Mouse (Mus musculus) cerebellum, adult 11-12 months (tissue): Measurements from ENCODE around the gene C530008M17Rik.

Source experiments
- DNase-seq: peaks from one replicate; pipeline ENCODE4 v3.0.0; 2022

The C530008M17Rik gene

DNA sequence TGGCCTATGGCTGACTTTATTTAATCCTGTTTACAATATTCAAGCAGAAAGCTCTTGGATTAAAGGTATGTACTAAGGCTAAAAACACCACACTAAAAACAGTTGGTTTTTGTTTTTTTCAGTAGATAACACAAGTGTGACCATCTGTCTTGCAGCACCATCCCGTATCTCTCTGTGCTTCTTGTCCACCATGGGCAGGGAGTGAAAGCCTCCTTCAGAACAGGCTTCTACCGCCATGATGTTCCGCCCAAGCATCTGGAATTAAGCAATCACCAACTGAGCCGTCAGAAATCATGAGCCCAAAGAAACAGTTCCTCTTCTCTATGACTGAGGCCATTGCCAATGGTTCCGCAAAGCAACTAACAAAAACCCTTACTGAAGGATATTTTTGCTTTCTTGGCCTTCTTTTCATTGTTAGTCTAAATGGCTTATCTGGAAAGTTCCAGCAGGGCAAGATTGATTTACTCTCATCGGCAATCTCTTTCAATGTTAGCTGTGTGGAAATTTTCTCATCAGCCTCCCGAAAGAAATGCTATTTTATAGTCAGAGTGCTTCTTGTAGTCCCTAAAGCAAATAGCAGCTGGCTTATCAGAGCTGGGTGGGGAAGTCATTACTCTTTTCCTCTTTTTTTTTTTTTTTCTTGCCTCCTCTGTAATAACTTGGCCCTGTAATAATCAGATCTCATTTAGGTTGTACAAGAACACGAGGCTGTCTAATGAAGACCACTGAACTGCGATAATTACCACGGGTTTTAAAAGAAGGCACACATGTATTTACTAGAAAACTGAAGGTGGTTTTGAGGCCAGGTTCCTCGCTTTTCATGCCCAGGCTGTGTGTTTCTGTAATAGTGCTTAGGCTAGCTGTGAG is 49.2 kb downstream of the C530008M17Rik start:
- DNase-seq = no peak

GRCm38 (mm10) chr5:76707072-76707471 is 50.8 kb downstream of the C530008M17Rik start:
- no peak for DNase-seq

DNA sequence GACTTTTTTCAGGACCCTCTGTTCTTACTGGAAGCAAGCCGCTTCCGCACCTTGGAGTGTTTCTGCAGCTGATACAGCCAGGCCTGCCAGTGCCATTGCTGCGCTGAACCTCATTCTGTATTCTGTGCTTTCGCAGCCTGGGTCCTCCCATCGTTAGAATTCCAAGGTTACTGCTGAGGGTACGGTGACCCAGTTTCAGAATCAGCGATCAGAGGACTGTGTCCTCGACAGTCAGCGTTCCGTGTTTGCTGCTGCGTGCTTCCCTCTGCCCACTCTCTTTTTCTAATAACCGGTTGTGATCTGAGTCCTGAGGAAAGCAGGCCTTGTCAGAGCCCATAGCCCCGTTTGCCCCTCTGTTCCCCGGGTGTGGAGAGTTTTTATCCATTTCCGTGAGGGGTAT is 51.7 kb downstream of the C530008M17Rik start:
- no peak for DNase-seq

DNA sequence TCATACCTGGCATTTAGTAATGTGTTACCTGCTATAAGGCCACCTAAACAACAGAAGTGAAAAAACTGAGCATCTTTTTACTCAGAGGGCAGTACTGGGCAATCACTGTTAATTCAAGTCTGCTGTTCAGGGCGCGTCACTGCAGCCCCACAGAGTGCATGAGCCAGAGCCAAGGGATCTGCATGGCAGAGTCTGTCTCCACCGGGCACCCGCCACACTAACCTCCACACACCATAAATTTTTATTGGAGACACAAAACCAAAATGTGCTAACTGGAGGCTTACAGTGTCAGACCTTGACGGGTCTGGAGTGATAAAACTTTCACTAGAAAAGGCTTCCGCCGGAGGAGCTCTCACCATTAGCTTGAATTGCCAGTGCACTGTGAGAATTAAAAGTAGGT is 57.4 kb downstream of the C530008M17Rik start:
- DNase-seq = no peak

GRCm38 (mm10) chr5:76719954-76720353 is 63.6 kb downstream of the C530008M17Rik start:
- no peak for DNase-seq

DNA sequence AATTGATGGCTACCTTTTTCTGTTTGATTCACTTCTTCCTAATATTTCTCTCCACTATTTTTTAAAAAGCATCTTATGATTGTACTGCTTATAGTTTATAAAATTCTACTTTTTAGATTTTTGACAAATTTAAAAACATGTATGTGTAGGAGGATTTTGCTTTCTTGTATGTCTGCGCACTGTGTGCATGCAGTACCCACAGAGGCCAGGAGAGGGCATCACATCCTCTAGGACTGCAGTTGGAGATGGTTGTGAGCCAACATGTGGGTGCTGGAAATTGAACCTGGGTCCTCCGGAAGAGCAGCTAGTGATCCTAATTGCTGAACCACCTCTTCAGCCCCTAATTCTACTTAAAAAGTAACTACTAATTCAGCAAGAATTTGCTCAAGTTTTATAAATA is 68.6 kb downstream of the C530008M17Rik start:
- no peak for DNase-seq

- DNase-seq = no peak
Observed at GRCm38 (mm10) chr5:76726518-76727103, 70.3 kb downstream of the C530008M17Rik start.

- no peak for DNase-seq
Observed at GRCm38 (mm10) chr5:76733055-76733641, 76.8 kb downstream of the C530008M17Rik start.

- DNase-seq = no peak
Observed at GRCm38 (mm10) chr5:76741463-76741862, 85.2 kb downstream of the C530008M17Rik start.

- no peak for DNase-seq
Observed at GRCm38 (mm10) chr5:76742076-76742475, 85.8 kb downstream of the C530008M17Rik start.

- DNase-seq = no peak
Observed at GRCm38 (mm10) chr5:76744737-76745209, 88.5 kb downstream of the C530008M17Rik start.

GRCm38 (mm10) chr5:76747851-76748250 is 91.5 kb downstream of the C530008M17Rik start:
- DNase-seq = no peak

- no peak for DNase-seq
Observed at GRCm38 (mm10) chr5:76752351-76752750, 96.0 kb downstream of the C530008M17Rik start.

GRCm38 (mm10) chr5:76760349-76760748 is 104.0 kb downstream of the C530008M17Rik start:
- DNase-seq = no peak

DNA sequence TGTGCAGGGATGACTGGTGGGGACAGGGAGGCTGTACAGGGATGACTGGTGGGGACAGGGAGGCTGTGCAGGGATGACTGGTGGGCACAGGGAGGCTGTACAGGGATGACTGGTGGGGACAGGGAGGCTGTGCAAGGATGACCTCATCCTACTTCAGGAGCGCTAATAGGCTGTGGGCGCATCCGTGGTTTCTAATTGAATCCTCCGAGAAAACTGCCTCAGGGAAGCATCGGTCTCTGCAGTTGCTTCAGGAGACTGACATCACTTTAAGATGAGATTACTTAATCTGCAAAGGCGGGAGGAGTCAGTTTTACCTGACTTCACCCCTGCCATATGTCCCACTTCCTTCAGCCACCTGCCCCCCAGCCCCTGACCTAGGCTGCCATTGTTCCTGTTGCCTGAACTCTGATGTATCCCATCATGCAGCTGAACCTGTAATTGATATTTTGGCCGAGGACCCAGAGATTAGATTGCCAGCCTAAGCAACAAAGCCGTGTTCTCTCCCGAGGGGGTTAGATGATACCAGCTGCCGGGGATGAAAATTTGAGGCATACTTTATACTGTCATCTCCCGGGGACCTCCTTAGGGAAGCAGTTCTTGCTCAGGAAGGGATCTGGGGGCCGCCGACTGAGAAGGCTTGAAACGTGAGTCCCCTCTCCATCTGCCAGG is 105.9 kb downstream of the C530008M17Rik start:
- DNase-seq = no peak

GRCm38 (mm10) chr5:76763148-76763701 is 106.9 kb downstream of the C530008M17Rik start:
- no peak for DNase-seq

DNA sequence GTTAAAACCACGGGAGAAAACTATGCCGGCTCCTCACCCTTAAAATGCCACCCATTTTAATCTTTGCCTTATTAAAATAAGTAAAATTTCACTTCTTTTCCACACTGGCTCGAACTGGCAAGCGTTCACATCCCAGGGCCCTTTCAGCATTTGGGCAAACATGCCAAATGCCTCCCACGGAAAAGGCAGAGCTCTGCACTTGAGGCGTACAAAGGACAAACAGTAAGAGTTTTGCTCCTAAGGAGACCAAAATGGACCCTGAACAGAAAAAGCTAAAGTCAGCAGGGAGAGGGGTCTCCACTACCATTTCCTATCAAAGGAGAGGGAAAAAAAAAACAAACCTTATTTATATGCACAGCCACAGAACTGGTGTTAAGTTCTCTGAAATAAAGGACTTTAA is 107.4 kb downstream of the C530008M17Rik start:
- no peak for DNase-seq

GRCm38 (mm10) chr5:76769014-76769413 is 112.7 kb downstream of the C530008M17Rik start:
- DNase-seq = no peak

DNA sequence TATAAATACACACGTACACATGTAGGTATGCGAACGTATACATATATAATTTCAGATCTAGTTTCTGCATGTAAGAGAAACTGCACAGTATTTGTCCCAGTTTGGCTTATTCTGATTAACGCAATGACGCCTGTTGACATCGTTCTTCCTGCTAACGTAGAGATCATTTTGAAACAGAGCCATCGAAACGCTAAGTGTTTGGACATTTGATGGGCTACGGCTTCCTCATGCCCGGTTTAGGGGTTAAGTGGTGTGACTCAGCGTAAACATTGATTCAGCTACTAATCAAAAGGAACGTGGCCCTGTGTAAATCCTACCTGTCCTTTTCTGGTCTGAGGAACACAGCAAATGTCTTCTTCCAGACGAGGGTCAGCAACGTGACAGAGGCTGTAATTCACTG is 113.3 kb downstream of the C530008M17Rik start:
- no peak for DNase-seq

- DNase-seq = no peak
Observed at GRCm38 (mm10) chr5:76771371-76771770, 115.1 kb downstream of the C530008M17Rik start.

GRCm38 (mm10) chr5:76772831-76773230 is 116.5 kb downstream of the C530008M17Rik start:
- no peak for DNase-seq

DNA sequence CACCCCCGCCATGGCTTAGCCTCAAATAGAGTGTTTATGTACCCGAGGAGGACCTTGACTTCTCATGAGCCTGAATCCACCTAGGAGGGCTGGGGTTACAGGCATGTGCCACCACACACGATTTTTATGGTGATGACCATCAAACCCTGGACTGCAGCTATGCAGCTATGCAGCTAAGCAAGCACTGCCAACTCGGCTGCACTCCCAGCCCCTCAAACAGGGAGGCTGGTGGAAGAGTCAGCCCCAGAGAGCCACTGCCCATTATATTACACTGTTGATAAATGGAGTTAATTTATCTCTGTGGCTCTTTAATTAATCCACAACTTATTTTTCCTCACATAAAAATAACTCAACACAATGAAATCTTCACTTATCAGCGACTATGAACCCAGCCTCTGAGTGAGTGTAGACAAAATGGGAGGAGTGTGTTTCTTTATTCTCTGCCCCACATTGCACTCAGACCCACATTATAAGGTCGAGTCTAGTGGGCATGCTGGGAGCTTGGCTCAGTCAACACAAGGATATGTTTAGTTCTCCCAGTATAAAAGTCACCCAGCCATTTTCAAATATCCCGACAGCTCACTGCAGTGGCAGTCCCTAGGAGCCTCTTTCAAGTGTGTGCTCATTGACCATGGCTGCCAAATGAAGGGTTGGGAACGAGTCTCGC is 117.3 kb downstream of the C530008M17Rik start:
- no peak for DNase-seq
